Mouse (Mus musculus): ENCODE results near the gene Sele. TPM values are rescaled to one million over a fixed set of nuclear protein-coding genes. Genes with fewer than 3 reads are reported as not detected.

The Sele gene
- polyA plus RNA-seq, 1 experiment from 2014 or later: not detected

Other genes with a start within 250 kb of the Sele start
- 14.5 and 15.1 TPM in 2 replicates for gene Scyl3, start 119.1 kb upstream of the Sele start, polyA plus RNA-seq (2015; fragmentation: Nextera tagmentation; extraction: Ambion mirVana)
- gene BC055324, start 53.4 kb upstream of the Sele start, polyA plus RNA-seq (2015; fragmentation: Nextera tagmentation; extraction: Ambion mirVana): 4.5 and 4.9 TPM in 2 replicates
- 6.5 and 6.7 TPM in 2 replicates for gene Mettl18, start 53.3 kb upstream of the Sele start, polyA plus RNA-seq (2015; fragmentation: Nextera tagmentation; extraction: Ambion mirVana)
- 0.14 and 0.19 TPM in 2 replicates for gene Sell, start 13.7 kb downstream of the Sele start, polyA plus RNA-seq (2015; fragmentation: Nextera tagmentation; extraction: Ambion mirVana)
- gene Selp, start 67.0 kb downstream of the Sele start, polyA plus RNA-seq (2015; fragmentation: Nextera tagmentation; extraction: Ambion mirVana): not detected in 2 replicates
- 0.13 and 0.14 TPM in 2 replicates for gene F5, start 103.6 kb downstream of the Sele start, polyA plus RNA-seq (2015; fragmentation: Nextera tagmentation; extraction: Ambion mirVana)
- gene Slc19a2, start 200.8 kb downstream of the Sele start, polyA plus RNA-seq (2015; fragmentation: Nextera tagmentation; extraction: Ambion mirVana): 7.7 and 9.0 TPM in 2 replicates
- gene Ccdc181, start 227.4 kb downstream of the Sele start, polyA plus RNA-seq (2015; fragmentation: Nextera tagmentation; extraction: Ambion mirVana): 24.8 and 25.7 TPM in 2 replicates